Mouse (Mus musculus) heart, embryonic 15.5 days (tissue): ENCODE measurements around the gene Dnajb1. TPM values are rescaled to one million over a fixed set of nuclear protein-coding genes. Genes with fewer than 3 reads are reported as not detected.

Experiments used
- ATAC-seq: fragments of 200-750 bp; cut with Nextera tagmentation; replicated peaks from 2 replicates; pipeline ENCODE4 v1.8.0; 2017; ENCODE audit warnings: low read depth, moderate TSS enrichment; ENCODE audit not compliant: insufficient number of reproducible peaks, insufficient read depth, low FRiP score
- H3K27ac ChIP-seq: fragments of 300-500 bp; sonication (generic); 2 replicates; pipeline ENCODE4 v1.5.1; 2015; ENCODE audit warnings: mild to moderate bottlenecking, inconsistent platforms
- H3K27me3 ChIP-seq: fragments of 300-500 bp; sonication (generic); 2 replicates; pipeline ENCODE4 v1.6.1; 2015; ENCODE audit warnings: inconsistent platforms
- H3K36me3 ChIP-seq: fragments of 300-500 bp; sonication (generic); 2 replicates; pipeline ENCODE4 v1.6.1; 2015; ENCODE audit warnings: mild to moderate bottlenecking, inconsistent platforms
- H3K4me1 ChIP-seq: fragments of 300-500 bp; sonication (generic); replicated peaks from 2 replicates; pipeline ENCODE4 v1.6.1; 2015; ENCODE audit warnings: inconsistent platforms
- H3K4me2 ChIP-seq: fragments of 300-500 bp; sonication (generic); 2 replicates; pipeline ENCODE4 v1.6.1; 2015; ENCODE audit warnings: inconsistent platforms, mild to moderate bottlenecking, moderate library complexity
- H3K4me3 ChIP-seq: fragments of 300-500 bp; sonication (generic); 2 replicates; pipeline ENCODE4 v1.5.1; 2015; ENCODE audit warnings: mild to moderate bottlenecking, inconsistent platforms
- H3K9ac ChIP-seq: fragments of 300-500 bp; sonication (generic); 2 replicates; pipeline ENCODE4 v1.6.1; 2015; ENCODE audit warnings: mild to moderate bottlenecking, inconsistent platforms
- H3K9me3 ChIP-seq: fragments of 300-500 bp; sonication (generic); replicated peaks from 2 replicates; pipeline ENCODE4 v1.6.1; 2016; ENCODE audit warnings: inconsistent platforms
- WGBS: fragments of 180-500 bp; shearing (Covaris S2); methylation state at CpG from one replicate; pipeline ENCODE4 v1.1.7; 2015; ENCODE audit warnings: mixed read lengths; 5-methylcytosine and 5-hydroxymethylcytosine counted together
- polyA plus RNA-seq: library from polyadenylated mRNA; unstranded; fragments of >200 nt; fragmentation: Nextera tagmentation; extraction: Ambion mirVana; gene quantifications from 2 replicates; pipeline ENCODE4 v1.2.1, GENCODE M21; 2015

Gene Dnajb1
- polyA plus RNA-seq, 1 experiment from 2014 or later: 36.7 TPM

- peaks cover 18% of the 10 kb centered on the region; the same call in 1 of the 2 replicates for H3K36me3 ChIP-seq
- H3K27ac ChIP-seq: no peak overlapping the region
- no peak overlapping the region for H3K4me2 ChIP-seq
- H3K27me3 ChIP-seq: no peaks in the 10 kb centered on the region
- H3K9ac ChIP-seq: no peak overlapping the region
- H3K9me3 ChIP-seq: no peaks in the 10 kb centered on the region
- no peak for ATAC-seq
- H3K4me1 ChIP-seq: no peaks in the 10 kb centered on the region
- no peak overlapping the region for H3K4me3 ChIP-seq
Measured at GRCm38 (mm10) chr8:83616625-83617024, 8.6 kb downstream of the Dnajb1 start.

GRCm38 (mm10) chr8:83617111-83617510 is 9.1 kb downstream of the Dnajb1 start:
- WGBS: 72% methylated on average over 2 of the region's 2 CpGs
- Histone ChIP-seq H3K4me1 (peaks cover 2% of the 10 kb centered on the region; the same call in 1 of the 2 replicates), H3K9me3 (no peaks in the 10 kb centered on the region), H3K9ac (no peak overlapping the region), H3K4me2 (no peak overlapping the region), H3K4me3 (no peak overlapping the region), H3K27ac (no peak overlapping the region), H3K36me3 (peaks cover 14% of the 10 kb centered on the region; the same call in 1 of the 2 replicates), H3K27me3 (no peaks in the 10 kb centered on the region)
- ATAC-seq: no peak

GRCm38 (mm10) chr8:83618566-83618965 is 10.6 kb downstream of the Dnajb1 start:
- no peaks in the 10 kb centered on the region for H3K27me3 ChIP-seq
- ATAC-seq: no peak
- H3K9me3 ChIP-seq: no peaks in the 10 kb centered on the region
- 0 out of 2 replicates have a peak, but pooled peaks cover 4% of the 10 kb centered on the region for H3K36me3 ChIP-seq
- WGBS: 90% methylated on average over 2 of the region's 2 CpGs
- H3K27ac ChIP-seq: no peak overlapping the region
- no peak overlapping the region for H3K9ac ChIP-seq
- no peak overlapping the region for H3K4me3 ChIP-seq
- H3K4me1 ChIP-seq: peaks cover 3% of the 10 kb centered on the region; the same call in 1 of the 2 replicates
- no peak overlapping the region for H3K4me2 ChIP-seq

GRCm38 (mm10) chr8:83619568-83620285 is 11.7 kb downstream of the Dnajb1 start:
- 77% methylated on average over 9 of the region's 9 CpGs for WGBS
- Histone ChIP-seq H3K4me2 (no peak overlapping the region), H3K4me1 (peaks cover 3% of the 10 kb centered on the region; the same call in 1 of the 2 replicates), H3K36me3 (no peaks in the 10 kb centered on the region), H3K9ac (no peak overlapping the region), H3K9me3 (no peaks in the 10 kb centered on the region), H3K4me3 (no peak overlapping the region), H3K27ac (no peak overlapping the region), H3K27me3 (no peaks in the 10 kb centered on the region)
- ATAC-seq: no peak

GRCm38 (mm10) chr8:83621691-83622388 is 13.8 kb downstream of the Dnajb1 start:
- 0 out of 2 replicates have a peak, but pooled peaks have one; percentile 2 for ATAC-seq
- no peaks in the 10 kb centered on the region for H3K9me3 ChIP-seq
- WGBS: 51% methylated on average over 15 of the region's 15 CpGs

GRCm38 (mm10) chr8:83622389-83622989 is 14.5 kb downstream of the Dnajb1 start:
- peak; percentile 73 for ATAC-seq
- Histone ChIP-seq H3K36me3 (no peaks in the 10 kb centered on the region), H3K27me3 (no peaks in the 10 kb centered on the region), H3K4me3 (peak overlapping the region; percentile 42), H3K9me3 (no peaks in the 10 kb centered on the region), H3K9ac (no peak overlapping the region), H3K27ac (no peak overlapping the region), H3K4me1 (peaks cover 3% of the 10 kb centered on the region; the same call in 1 of the 2 replicates), H3K4me2 (peak overlapping the region; percentile 78)
- WGBS: 8% methylated on average over 23 of the region's 23 CpGs

More at GRCm38 (mm10) chr8:83621691-83622388, 13.8 kb downstream of the Dnajb1 start:
- Histone ChIP-seq H3K4me3 (peak overlapping the region; percentile 42), H3K4me1 (peaks cover 3% of the 10 kb centered on the region; the same call in 1 of the 2 replicates), H3K4me2 (peak overlapping the region; percentile 78), H3K36me3 (no peaks in the 10 kb centered on the region), H3K27ac (no peak overlapping the region), H3K9ac (no peak overlapping the region), H3K27me3 (no peaks in the 10 kb centered on the region)

- H3K9ac ChIP-seq: no peak overlapping the region
- no peak overlapping the region for H3K4me3 ChIP-seq
- ATAC-seq: no peak
- H3K4me2 ChIP-seq: no peak overlapping the region
- H3K9me3 ChIP-seq: no peaks in the 10 kb centered on the region
- H3K27ac ChIP-seq: no peak overlapping the region
- WGBS: 67% methylated on average over 7 of the region's 7 CpGs
- no peaks in the 10 kb centered on the region for H3K36me3 ChIP-seq
- peaks cover 3% of the 10 kb centered on the region; the same call in 1 of the 2 replicates for H3K4me1 ChIP-seq
- no peaks in the 10 kb centered on the region for H3K27me3 ChIP-seq
Measured at GRCm38 (mm10) chr8:83623549-83623948, 15.6 kb downstream of the Dnajb1 start.

GRCm38 (mm10) chr8:83624739-83625138 is 16.7 kb downstream of the Dnajb1 start:
- WGBS: 42% methylated on average over 3 of the region's 3 CpGs

GRCm38 (mm10) chr8:83625676-83626299 is 17.8 kb downstream of the Dnajb1 start:
- Histone ChIP-seq H3K36me3 (no peaks in the 10 kb centered on the region), H3K27me3 (no peaks in the 10 kb centered on the region), H3K4me1 (peaks cover 3% of the 10 kb centered on the region; the same call in 1 of the 2 replicates), H3K27ac (no peak overlapping the region), H3K9me3 (no peaks in the 10 kb centered on the region), H3K9ac (no peak overlapping the region), H3K4me3 (no peak overlapping the region), H3K4me2 (no peak overlapping the region)
- 76% methylated on average over 6 of the region's 6 CpGs for WGBS
- no peak for ATAC-seq

More at GRCm38 (mm10) chr8:83624739-83625138, 16.7 kb downstream of the Dnajb1 start:
- no peak overlapping the region for H3K4me2 ChIP-seq
- no peaks in the 10 kb centered on the region for H3K9me3 ChIP-seq
- ATAC-seq: no peak
- no peak overlapping the region for H3K4me3 ChIP-seq
- H3K36me3 ChIP-seq: no peaks in the 10 kb centered on the region
- no peak overlapping the region for H3K27ac ChIP-seq
- peaks cover 3% of the 10 kb centered on the region; the same call in 1 of the 2 replicates for H3K4me1 ChIP-seq
- no peaks in the 10 kb centered on the region for H3K27me3 ChIP-seq
- H3K9ac ChIP-seq: no peak overlapping the region

- no peaks in the 10 kb centered on the region for H3K27me3 ChIP-seq
- no peak overlapping the region for H3K27ac ChIP-seq
- H3K4me2 ChIP-seq: no peak overlapping the region
- no peaks in the 10 kb centered on the region for H3K4me1 ChIP-seq
- no peak for ATAC-seq
- 71% methylated on average over 7 of the region's 7 CpGs for WGBS
- H3K9me3 ChIP-seq: no peaks in the 10 kb centered on the region
- H3K4me3 ChIP-seq: no peak overlapping the region
- H3K36me3 ChIP-seq: no peaks in the 10 kb centered on the region
- no peak overlapping the region for H3K9ac ChIP-seq
Measured at GRCm38 (mm10) chr8:83632083-83632707, 24.2 kb downstream of the Dnajb1 start.
